Comparison of ENCODE assay signal across 9 mouse cellular contexts in the genomic region with DNA sequence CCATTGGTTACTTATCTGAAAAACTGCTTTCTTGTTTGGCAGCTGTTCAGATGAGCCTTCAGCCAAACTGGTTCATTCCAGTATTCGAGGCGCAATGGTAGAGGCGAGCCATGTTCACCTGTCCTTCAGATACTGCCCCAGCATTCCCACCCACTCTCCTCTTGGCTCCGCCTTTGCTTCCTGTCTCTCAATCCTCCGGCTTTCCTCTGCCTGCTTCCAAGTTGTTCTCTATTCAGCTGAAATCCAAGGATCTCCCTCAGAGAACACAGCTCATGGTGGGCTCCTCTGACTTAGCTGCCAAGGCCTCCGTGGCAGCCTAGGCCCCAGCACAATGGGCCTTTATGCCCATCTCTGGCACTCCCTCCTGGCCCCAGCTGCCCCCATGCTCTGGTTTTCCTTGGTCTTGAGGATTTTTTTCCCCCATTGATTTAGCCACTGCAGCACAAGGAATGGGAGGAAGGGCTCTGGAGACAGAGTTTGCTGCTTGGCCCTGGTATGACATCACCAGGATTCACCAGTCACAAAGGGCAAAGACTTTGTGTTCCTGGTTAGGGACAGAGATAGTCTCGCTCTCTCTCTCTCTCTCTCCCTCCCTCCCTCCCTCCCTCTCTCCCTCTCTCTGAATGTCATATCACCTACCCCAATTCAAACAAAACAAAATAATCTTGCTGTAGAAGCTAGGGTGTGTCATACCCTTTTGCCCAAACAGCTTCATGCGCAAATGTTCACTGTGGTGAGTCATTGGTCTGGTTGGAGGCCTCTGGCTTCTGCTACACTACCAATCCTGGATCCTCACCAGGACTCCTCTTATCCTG.
A peak's percentile ranks its signal among the peaks of the same experiment; 100 is the strongest.
DNase-seq lines count a peak whose midpoint lies in the region; ATAC-seq and TF ChIP-seq lines count a peak whose summit lies in the region.
"Had no signal": no experiment of that assay in that cellular context is flagged by ENCODE, and none has a peak within 500 bp of the region (broad histone marks: within the 10 kb centered on the region; RNA-seq: fewer than 3 reads in every experiment).

No protein-coding gene starts in this region.

- no peaks in the 10 kb centered on the region for H3K27me3 ChIP-seq in forebrain, embryonic 15.5 days
- no peaks in the 10 kb centered on the region for H3K27me3 ChIP-seq in forebrain, embryonic 10.5 days (ENCODE audit: poor library complexity, severe bottlenecking)
- H3K27me3 ChIP-seq in liver, postnatal 0 days (ENCODE audit: insufficient read depth, low read length) = no peaks in the 10 kb centered on the region

- H3K4me3 ChIP-seq in forebrain, embryonic 15.5 days = no peak overlapping the region
- no peak overlapping the region for H3K4me3 ChIP-seq in forebrain, embryonic 10.5 days
- no peak overlapping the region for H3K4me3 ChIP-seq in olfactory bulb, adult 2 months (ENCODE audit: insufficient read depth, low read depth, low read length)
- no peak overlapping the region for H3K4me3 ChIP-seq in liver, postnatal 0 days (ENCODE audit: low read depth, low read length)

- DNase-seq in forebrain, embryonic 10.5 days (ENCODE audit: extremely low spot score, low spot score) = no peak
- peak; percentile 64 for DNase-seq in urinary bladder, postnatal 14 days (ENCODE audit: low spot score)
- DNase-seq in urinary bladder, postnatal 4 days (ENCODE audit: low spot score in 2 of 2) = no peak
- peak; percentile 8 to 52 for DNase-seq in kidney, postnatal 25 days
- no peak for DNase-seq in liver, postnatal 0 days

- no peaks in the 10 kb centered on the region for H3K9me3 ChIP-seq in forebrain, embryonic 15.5 days
- no peaks in the 10 kb centered on the region for H3K9me3 ChIP-seq in forebrain, embryonic 10.5 days
- no peaks in the 10 kb centered on the region for H3K9me3 ChIP-seq in liver, postnatal 0 days (ENCODE audit: low read length)
- H3K9me3 ChIP-seq: G1E had no signal

- 57% methylated on average over 8 of the region's 8 CpGs for WGBS in forebrain, embryonic 15.5 days
- WGBS in forebrain, embryonic 10.5 days = 78% methylated on average over 8 of the region's 8 CpGs
- 68% methylated on average over 8 of the region's 8 CpGs for WGBS in olfactory bulb, adult 2 months
- WGBS in liver, postnatal 0 days (ENCODE audit: insufficient replicate concordance) = 71% methylated on average over 8 of the region's 8 CpGs

- TF ChIP-seq POLR2A in olfactory bulb, adult 2 months (IDR thresholded peaks at IDR 0.05; ENCODE audit: insufficient read depth, low read depth, low read length) = no peak

- peaks cover 11% of the 10 kb centered on the region for H3K4me1 ChIP-seq in forebrain, embryonic 15.5 days
- H3K4me1 ChIP-seq in forebrain, embryonic 10.5 days = no peaks in the 10 kb centered on the region
- H3K4me1 ChIP-seq in olfactory bulb, adult 2 months (ENCODE audit: control insufficient read depth, insufficient read depth, low read length) = peaks cover 2% of the 10 kb centered on the region; the same call in 1 of the 2 replicates
- H3K4me1 ChIP-seq in liver, postnatal 0 days (ENCODE audit: insufficient read depth) = no peaks in the 10 kb centered on the region

- no peak for TF ChIP-seq EP300 in liver, postnatal 0 days (IDR thresholded peaks at IDR 0.05; ENCODE audit: low read depth)

- H3K9ac ChIP-seq in forebrain, embryonic 15.5 days (replicated peaks) = no peak overlapping the region
- no peak overlapping the region for H3K9ac ChIP-seq in liver, postnatal 0 days (replicated peaks)

- H3K36me3 ChIP-seq in forebrain, embryonic 15.5 days = no peaks in the 10 kb centered on the region
- no peaks in the 10 kb centered on the region for H3K36me3 ChIP-seq in forebrain, embryonic 10.5 days (replicated peaks)
- no peaks in the 10 kb centered on the region for H3K36me3 ChIP-seq in liver, postnatal 0 days (replicated peaks; ENCODE audit: insufficient read depth, low read length)
- H3K36me3 ChIP-seq: G1E had no signal

- peak overlapping the region; percentile 60 for H3K27ac ChIP-seq in forebrain, embryonic 15.5 days (replicated peaks)
- no peak overlapping the region for H3K27ac ChIP-seq in forebrain, embryonic 10.5 days
- 0 out of 2 replicates have a peak overlapping the region, but pooled peaks have one; percentile 43 for H3K27ac ChIP-seq in olfactory bulb, adult 2 months (ENCODE audit: insufficient read depth, low read depth, low read length)
- no peak overlapping the region for H3K27ac ChIP-seq in liver, postnatal 0 days (ENCODE audit: low read depth)

- no peak overlapping the region for H3K4me2 ChIP-seq in forebrain, embryonic 15.5 days (replicated peaks)
- H3K4me2 ChIP-seq in liver, postnatal 0 days (ENCODE audit: low read depth, low read length) = no peak overlapping the region

- peak; percentile 82 for ATAC-seq in forebrain, embryonic 15.5 days (replicated peaks)
- no peak for ATAC-seq in liver, postnatal 0 days
- no peak for ATAC-seq in erythroblast, adult 5-6 weeks (replicated peaks; ENCODE audit: low FRiP score, poor library complexity, severe bottlenecking)

- TF ChIP-seq CTCF in olfactory bulb, adult 2 months (IDR thresholded peaks at IDR 0.05; ENCODE audit: insufficient read depth, low read depth, low read length) = no peak
- TF ChIP-seq CTCF in liver, postnatal 0 days (IDR thresholded peaks at IDR 0.05; ENCODE audit: low read depth) = no peak

Comparison
In these comparisons a context has a peak if more than half of its experiments do, and no peak if none do; other contexts are left out.
1. H3K27ac ChIP-seq: peak in forebrain, embryonic 15.5 days (single experiment) and olfactory bulb, adult 2 months (single experiment); none in forebrain, embryonic 10.5 days (single experiment) and liver, postnatal 0 days (single experiment).
2. DNase-seq: peak in urinary bladder, postnatal 14 days (single experiment) and kidney, postnatal 25 days (2 of 2); none in forebrain, embryonic 10.5 days (single experiment), urinary bladder, postnatal 4 days (0 of 2) and liver, postnatal 0 days (single experiment).